Mouse (Mus musculus) mouse embryonic stem cell (cell line): ENCODE measurements around the gene Lypd6.

Experiments
- in situ Hi-C, 2 experiments: fragments of 300-500 bp; cut with MboI; formaldehyde crosslinking; loops; 1 replicate in 1 of 2; 3 replicates in 1 of 2; pipeline ENCODE4 v1.14.3; 2019 to 2020; ENCODE audit warnings: low sequenced_read_pairs in 2 of 2, low pct_unique_long_range_greater_than_20kb in 1 of 2, mixed read lengths in 1 of 2; ENCODE audit not compliant: unreplicated experiment in 1 of 2

Lypd6 gene

DNA sequence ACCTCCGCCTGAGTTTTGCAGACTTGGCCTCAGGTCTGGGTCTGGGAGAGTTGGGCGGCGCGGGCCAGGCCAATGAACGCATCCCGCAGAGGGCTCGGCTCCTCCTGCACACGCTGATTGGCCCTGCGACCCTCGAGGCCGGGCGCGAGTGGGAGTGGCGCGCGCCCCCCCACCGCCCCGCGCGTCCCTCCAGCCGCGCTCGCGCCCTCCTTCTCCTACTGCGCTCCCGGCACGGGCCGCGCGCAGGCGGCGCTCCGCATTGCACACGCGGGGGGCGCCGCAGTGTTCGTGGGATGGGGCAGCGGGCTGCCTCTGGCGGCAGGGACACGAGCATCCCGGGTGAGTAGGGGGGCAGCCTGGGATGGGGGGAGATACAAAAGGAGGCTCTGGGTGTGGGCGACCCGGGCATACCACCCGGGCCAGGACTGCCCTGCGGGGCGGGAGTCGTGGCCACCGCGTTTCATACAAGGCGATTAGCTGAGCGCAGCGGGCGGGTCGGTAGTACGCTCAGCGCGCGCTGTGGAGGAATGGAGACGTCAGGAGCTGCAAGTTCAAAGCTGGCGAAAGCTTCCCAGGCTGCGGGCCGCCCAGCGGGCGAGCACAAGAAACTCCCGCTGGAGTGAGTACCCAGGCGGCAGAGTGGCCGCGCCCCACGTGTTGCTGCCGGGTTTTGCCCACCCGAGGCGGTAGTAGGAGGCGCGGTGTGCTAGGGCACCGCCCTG is at the start of gene Lypd6:
Gene Lypd6 (plus strand): TSS at position 184 of the 722 bp plus-strand sequence.
- in situ Hi-C loops: no loop called here

DNA sequence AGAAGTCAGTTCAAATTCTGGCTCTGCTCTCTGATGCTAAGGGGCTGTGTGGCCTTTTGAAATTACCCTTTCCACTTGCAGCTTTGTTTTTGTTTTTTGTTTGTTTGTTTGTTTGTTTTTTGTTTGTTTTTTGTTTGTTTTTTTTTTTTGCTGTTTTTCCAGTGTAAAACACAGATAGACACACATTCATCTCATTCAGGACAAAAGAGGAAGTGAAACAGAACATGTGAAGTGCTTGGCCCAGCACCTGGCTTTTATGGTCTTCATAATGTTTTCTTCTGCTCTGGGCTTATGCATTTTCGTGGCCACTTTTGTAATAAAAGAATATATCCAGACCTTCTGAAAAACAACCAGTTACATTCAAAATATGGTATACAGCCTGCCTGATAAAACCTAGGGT is 46.8 kb upstream of the Lypd6 start:
- in situ Hi-C loops: no loop called here

DNA sequence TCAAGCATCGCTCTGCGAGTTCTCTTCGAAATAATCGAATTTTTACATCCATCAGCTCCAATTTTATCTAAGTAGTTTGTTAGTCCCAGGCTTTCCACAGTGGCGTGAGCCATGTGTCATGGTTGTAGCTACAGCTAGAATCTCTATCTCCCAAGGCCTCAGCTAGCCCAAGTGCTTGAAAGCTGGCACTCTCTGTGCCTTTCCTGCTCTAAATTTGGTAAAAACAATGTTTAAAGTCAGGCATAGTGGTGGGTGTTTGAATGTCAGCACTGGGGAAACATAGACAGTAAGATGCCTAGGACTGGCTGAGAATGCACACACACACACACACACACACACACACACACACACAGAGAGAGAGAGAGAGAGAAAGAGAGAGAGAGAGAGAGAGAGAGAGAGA is 40.7 kb upstream of the Lypd6 start:
- in situ Hi-C loops: no loop called here

DNA sequence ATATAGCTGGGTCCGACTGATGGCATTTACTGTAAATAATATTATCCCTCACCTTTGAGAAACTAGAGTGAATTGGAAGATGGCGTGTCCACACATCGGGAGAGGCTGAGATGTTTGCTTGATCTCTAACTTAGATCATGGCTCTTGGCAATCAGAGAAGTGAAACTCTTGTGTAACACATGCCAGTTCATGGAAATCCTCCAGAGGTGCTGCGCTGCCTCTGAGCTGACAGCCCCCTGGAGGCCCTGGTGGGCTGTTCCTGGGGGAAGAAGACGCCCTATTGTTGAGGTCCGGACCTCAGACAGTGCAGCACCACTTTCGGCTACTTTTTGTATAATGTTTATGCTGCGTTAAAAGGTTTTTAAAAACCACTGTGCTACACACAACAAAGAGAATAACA is 37.3 kb upstream of the Lypd6 start:
- in situ Hi-C loops: no loop called here

DNA sequence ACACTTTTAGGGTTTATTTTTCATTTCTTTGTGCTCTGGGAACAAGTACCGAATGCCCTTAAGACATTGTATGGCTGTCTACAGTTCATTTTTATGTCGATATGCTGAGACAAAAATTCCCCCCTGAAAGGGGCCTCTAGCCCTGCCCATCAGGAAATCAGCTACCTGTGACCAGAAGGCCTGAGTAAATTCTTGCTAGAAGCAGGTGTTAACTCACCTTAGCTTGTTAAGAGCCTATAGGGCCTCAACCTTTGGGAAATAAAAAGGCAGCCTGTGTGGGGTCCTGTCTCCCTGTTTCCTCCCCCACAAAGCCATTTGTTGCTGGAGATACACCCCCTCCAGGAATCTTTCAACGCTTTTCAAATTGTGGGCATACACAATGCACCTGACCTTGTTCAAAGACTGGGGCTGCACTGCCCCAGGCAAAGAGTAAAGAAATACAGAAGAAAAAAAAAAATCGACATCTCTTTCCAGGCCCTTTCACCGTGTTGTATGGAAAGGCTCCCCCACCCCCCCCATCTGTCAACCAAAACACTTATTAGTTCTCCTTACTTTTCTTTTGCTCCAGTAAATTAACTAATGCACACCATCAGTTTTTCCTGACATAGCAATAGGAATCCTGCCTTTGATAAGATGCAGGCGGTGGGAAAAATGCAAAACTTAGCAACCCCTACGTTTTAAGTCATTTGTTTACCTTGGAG is 21.9 kb upstream of the Lypd6 start:
- in situ Hi-C loops: no loop called here

DNA sequence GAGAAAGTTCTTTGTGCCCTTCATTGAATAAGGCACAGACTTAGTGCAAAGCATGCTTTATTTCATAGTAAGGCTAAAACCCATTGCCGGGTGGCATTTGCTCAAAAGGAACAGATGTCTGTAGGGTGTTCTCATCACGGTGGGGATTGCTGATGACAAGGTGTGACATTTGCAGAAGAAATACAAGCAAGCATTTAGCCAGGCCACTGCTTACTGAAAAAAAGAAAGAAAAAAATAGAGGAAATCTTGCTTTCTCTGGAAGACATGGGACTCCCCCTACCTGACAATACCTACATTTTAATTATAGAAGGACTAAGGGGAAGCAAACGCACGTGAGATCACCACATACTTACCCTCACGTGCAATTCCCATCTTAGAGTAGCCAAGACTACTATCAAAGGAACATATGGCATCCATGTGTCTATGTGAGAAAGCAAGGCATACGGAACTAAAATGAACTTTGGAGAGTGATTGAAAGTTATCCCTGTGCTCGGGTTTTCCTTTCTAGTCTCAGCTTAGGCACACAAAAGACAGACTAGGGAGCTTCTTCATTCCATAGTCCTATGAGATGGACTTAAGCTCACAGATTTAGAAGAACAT is 21.3 kb upstream of the Lypd6 start:
- in situ Hi-C loops: no loop called here

DNA sequence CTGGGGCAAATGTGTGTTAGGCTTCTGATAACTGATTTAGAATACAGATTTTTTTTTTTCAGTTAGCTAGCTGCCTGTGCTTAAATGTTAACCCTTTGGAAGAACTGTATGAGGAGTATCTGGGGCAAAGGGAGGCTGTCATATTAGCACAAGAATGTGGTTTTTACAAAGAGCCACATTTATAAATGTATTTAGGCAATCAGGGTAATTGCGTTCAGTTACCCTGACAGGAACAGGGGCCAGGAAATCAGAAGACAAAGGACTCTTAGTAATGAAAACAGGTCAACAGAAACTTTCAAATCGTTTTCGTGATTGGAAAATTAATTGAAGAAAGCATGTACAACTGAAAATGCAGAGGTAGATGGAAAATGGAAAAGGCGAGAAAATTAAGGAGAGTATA is 20.4 kb upstream of the Lypd6 start:
- in situ Hi-C loops: no loop called here

DNA sequence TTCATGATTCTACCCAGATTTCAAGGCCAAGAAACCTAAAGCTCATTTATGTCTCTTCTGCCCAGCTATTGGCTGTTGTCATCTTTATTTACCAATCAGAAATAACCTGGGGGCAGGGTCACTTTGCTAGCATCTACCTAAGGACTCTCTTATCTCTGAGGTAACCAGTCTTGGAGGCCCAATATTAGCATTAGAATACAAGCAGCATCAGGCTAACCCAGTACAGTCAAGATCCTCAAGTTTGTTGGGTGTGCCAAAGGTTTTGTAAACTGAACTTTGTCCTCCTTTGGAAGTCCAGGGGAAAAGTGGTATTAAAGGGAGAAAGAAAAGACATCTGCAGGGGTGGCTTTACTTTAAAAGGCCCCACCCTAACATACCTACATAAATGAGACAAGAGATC is 17.8 kb upstream of the Lypd6 start:
- in situ Hi-C loops: no loop called here

DNA sequence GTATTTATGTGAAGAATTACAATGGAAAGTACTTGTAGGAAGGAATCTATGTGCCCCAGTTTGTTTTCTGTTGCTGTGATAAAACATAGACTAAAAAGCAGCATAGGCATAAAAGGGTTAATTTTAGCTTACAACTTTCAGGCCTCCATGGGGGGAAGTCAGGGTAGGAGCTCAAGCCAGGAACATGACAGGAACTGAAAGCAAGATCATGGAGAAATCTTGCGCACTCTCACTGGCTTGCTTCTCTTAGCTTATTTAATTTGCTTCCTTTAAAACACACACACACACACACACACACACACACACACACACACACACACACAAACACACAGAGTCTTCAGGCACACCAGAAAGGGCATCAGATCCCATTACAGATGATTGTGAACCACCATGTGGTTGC is 12.3 kb upstream of the Lypd6 start:
- in situ Hi-C loops: no loop called here

DNA sequence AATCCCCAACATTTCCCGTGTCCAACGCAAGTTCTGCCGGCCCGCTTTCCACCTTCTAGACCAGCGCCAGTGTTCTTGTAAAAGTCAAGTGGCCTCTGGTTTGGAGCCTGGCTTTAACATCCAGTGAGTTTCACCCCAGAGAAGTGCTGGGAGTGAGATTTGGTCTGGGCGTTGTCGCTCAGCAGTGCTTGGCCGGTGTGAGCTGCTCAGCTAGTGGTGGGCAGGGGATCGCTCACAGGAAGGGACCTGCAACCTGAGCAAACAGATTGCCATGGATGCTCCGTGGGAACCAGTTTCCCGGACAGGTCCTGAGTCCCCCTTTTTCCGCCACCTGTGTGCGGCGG is 355 bp upstream of the Lypd6 start:
- in situ Hi-C loops: no loop called here

DNA sequence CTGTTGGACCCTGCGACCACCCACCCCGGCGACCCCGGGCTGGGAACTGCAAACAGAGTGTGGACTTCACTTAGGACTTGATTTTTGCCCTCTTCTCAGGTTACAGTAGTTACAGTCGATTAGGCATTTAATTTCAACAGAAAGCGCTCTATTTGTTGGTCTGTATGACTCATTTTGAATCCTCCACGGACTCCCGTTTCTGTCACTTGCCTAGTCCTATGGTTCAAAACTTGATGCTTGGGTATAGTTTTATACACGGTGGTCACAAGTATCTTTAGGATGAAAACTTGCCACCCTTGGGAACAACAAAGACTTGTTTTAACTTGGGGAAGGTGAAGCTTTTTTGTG is 713 bp downstream of the Lypd6 start:
- in situ Hi-C loops: no loop called here

DNA sequence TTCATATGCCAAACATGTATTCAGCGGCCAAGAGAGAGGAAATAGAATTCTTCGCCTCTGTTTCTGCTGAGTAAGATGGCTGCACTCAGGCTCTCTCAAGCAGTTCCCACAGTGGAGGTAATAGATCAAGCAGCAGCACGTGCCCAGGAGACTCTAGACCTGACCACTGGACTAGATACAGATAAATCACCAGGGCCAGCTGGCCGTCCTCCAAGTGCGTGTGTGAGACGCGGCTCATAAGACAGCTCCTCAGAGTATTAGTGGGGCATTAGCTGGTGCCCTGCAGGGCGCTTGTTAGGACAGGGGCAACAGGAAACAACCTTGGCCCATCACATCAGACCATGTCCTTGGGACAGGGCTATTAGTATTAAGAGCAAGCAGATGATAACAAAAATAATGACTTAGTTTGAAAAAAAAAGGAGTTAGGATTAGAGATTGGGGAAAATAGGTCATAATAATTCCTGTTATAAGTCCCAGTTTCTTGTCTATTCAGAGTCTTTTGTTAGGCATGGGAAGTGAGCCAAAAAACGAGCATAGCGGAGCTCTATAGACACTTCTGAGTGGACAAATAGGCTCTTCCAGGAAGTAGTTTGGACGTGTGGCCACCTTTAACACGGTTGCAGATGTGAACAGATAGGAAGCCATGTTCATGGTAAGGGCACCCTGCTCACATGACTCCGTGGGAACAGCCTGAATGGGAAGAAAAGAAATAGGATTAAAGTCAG is 3.5 kb downstream of the Lypd6 start:
- in situ Hi-C loops: no loop called here

DNA sequence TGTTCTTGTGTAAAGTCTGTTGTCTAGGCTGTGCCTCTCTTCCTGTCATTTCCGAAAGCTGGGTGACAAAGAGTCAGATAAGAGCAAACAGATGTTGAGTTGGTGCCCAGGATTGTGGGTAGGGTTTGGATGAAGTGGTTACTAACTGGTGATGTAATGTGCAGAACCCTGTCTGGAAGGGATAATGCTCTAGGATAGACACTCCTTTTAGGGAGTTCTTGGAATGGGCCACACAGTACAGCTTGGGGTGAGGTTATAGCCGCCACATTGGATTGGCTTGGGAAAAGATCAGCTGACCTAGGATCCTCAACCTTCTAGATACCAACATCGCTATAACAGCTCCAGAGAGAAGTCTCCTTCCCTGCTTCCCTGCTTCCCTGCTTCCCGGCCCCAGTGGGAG is 5.9 kb downstream of the Lypd6 start:
- in situ Hi-C loops: no loop called here

DNA sequence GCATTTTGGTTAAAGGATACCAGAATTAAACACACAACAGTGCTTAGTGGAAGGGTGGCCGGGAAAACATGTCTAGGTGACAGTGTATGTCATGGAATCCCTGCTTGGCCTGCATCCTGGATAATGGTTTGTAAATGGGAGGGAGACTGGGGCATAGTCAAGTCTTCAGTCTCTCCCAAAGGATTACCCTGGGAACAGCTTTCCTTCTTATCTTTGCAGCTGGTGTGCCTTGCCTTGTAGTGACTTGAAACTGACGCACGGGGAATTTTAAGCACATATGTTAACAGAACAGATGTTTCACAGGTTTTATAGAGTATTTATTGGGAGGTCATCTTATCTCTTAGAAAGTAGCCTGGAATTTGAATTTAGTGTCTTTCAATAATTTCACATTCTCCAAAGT is 18.5 kb downstream of the Lypd6 start:
- in situ Hi-C loops: no loop called here

DNA sequence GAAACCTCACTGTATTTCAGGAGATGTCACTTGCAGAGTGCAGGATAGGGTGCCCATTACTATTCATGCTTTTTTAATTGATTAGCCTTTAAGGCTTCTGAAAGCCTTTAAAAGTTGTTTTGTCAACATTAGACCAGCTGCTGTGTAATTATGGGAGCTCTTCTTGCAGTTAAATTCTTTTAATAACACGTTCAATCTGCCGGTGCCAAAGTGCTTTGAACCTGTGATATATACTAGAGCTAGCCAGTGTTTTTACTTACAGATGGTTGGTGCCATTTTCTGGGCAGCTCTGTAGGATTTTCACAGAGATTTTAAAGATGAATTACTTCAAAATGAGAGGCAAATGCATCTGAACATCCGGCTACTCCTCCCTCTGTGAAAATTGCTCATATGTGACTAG is 21.5 kb downstream of the Lypd6 start:
- in situ Hi-C loops: no loop called here

DNA sequence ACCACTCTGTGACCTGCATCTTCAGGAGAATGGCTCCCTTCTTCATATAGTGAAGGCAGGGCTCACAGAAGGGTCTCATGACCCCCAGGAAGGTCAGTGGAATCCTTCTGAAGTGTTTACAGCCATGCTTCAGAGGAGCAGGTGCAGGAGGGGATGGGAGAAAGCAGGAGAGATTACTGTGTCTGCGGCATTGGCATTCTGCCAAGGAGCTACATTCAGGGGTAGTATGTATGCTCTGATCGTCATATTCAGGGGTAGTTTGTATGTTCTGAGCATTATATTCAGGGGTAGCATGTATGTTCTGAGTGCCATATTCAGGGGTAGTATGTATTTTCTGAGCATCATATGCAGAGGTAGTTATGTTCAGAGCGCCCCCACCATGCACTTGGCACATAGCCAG is 30.1 kb downstream of the Lypd6 start:
- in situ Hi-C loops: no loop called here

DNA sequence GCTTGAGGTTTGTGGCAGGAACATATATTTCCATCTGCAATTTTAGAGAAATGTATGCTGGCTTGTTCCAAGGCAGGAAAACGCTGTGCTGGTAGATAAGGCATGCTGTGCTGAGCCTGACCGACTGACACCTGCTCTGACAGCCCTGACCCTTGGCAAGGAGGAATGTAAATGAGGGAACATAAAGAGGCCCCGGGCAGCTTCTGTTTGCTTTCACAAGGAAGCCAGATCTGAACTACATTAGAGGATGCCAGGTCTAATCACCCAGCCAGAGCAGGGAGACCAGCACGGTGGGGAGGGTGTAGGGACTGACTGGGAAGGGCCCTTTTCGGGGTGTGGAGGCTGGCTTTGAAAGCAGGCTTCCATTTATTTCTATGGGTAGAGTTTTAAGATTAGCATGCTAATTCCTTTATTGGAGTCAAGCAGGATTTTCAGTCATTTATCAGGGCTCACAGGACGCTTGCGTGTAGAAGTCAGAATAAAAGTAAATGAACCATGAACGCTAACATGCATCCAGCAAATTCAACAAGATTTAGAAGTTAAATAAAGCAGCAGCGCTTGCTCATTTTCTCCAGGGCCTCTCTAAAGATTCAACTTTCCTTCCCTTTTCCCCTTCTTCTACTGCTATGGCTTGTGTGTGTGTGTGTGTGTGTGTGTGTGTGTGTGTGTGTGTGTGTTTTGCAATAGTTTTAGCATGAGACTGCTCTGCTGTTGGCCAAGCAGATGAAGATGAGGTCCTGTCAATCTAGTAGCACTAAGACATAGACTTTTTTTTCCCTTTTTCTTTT is 34.3 kb downstream of the Lypd6 start:
- in situ Hi-C loops: no loop called here

DNA sequence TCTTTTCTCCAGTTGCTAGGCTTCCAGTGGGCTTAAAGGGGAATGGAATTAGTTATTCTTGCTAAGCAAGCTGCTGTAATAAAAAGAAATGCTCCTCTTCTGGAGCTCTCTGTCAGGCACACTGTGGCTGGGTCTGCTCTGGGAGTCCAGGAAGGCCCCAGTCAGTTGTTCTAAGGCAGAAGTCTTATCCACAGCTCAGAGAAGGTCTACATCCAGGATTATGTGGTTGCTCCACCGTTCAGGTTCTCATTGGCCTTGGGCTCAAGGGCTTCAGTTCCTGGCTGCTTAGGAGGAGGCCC is 34.9 kb downstream of the Lypd6 start:
- in situ Hi-C loops: no loop called here

DNA sequence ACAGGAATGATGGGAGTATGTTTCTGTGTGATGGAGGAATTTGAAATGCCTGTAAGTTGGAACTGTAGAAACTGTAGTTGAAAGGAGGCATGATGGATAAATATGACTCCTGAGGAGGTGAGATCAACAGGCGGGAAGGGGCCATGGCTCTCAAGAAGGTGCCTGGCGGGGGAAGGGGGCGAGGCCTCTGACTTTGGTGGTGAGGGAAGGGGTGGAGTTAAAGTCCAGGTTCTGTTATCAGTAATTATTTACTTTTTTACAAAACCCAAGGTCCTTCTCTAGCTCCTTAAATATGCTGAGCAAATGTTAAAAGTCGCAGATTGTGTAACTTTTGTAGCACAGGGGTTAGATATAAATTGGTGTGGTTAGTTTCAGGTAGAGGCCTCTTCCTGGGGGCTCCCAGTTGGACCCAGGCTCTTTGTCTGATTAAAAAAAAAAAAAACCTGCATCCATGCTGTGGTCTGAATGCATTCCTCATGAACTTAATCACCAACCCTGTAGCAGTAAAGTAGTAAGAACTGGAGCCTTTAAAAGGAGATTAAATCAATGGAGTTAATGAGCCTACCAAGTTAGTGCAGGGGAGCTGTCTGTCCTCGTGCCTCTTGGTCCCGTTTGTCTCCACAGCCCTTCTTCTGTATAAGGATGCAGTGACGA is 37.7 kb downstream of the Lypd6 start:
- in situ Hi-C loops: no loop called here
